Comparison of ENCODE assay signal across 12 mouse cellular contexts in genomic region chr5:33706350-33706629, GRCm38 (mm10). TPM values are rescaled to one million over a fixed set of nuclear protein-coding genes. Genes with fewer than 3 reads are reported as not detected.
DNase-seq lines count a peak whose midpoint lies in the region; ATAC-seq lines count a peak whose summit lies in the region.
"Had no signal": no experiment of that assay in that cellular context is flagged by ENCODE, and none has a peak within 500 bp of the region (broad histone marks: within the 10 kb centered on the region; RNA-seq: fewer than 3 reads in every experiment).

No protein-coding gene starts in this region.

- H3K4me1 ChIP-seq in kidney, embryonic 16.5 days (ENCODE audit: insufficient read depth, low read length) = peaks cover 32% of the 10 kb centered on the region
- H3K4me1 ChIP-seq in forebrain, embryonic 12.5 days = peaks cover 55% of the 10 kb centered on the region
- peaks cover 31% of the 10 kb centered on the region for H3K4me1 ChIP-seq in limb, embryonic 10.5 days

- no peak for DNase-seq in kidney, postnatal 10 days
- peak; percentile 35 for DNase-seq in 416B (ENCODE audit: low read depth)
- no peak for DNase-seq in limb, embryonic 10.5 days (ENCODE audit: low spot score)
- DNase-seq in thymus, postnatal 25 days = no peak
- DNase-seq in thymus, adult 18-20 months = no peak
- DNase-seq in right cerebral cortex, postnatal 14 days = no peak
- DNase-seq: cerebellum, postnatal 36 days; thymus, adult 2 months had no signal

- no peaks in the 10 kb centered on the region for H3K9me3 ChIP-seq in kidney, embryonic 16.5 days (ENCODE audit: low read length)
- H3K9me3 ChIP-seq in forebrain, embryonic 12.5 days = no peaks in the 10 kb centered on the region
- no peaks in the 10 kb centered on the region for H3K9me3 ChIP-seq in limb, embryonic 10.5 days (replicated peaks)
- H3K9me3 ChIP-seq: heart, embryonic 15.5 days had no signal

- no peaks in the 10 kb centered on the region for H3K27me3 ChIP-seq in kidney, embryonic 16.5 days (ENCODE audit: insufficient read depth, low read length)
- H3K27me3 ChIP-seq in forebrain, embryonic 12.5 days = peaks cover 43% of the 10 kb centered on the region
- peaks cover 15% of the 10 kb centered on the region for H3K27me3 ChIP-seq in limb, embryonic 10.5 days (ENCODE audit: low read depth, poor library complexity, severe bottlenecking)
- H3K27me3 ChIP-seq: heart, embryonic 15.5 days had no signal

- H3K4me3 ChIP-seq in kidney, embryonic 16.5 days (ENCODE audit: low read length) = no peak overlapping the region
- no peak overlapping the region for H3K4me3 ChIP-seq in forebrain, embryonic 12.5 days (replicated peaks)
- H3K4me3 ChIP-seq in limb, embryonic 10.5 days = no peak overlapping the region
- H3K4me3 ChIP-seq: heart, embryonic 15.5 days had no signal

- ATAC-seq in kidney, embryonic 16.5 days (ENCODE audit: low FRiP score, low TSS enrichment) = no peak
- ATAC-seq in forebrain, embryonic 12.5 days (ENCODE audit: low FRiP score) = no peak
- ATAC-seq: CD4-positive, CD25-positive, alpha-beta regulatory T cell, adult 4 months had no signal

- H3K27ac ChIP-seq in kidney, embryonic 16.5 days (ENCODE audit: low read length) = peak overlapping the region; percentile 29; the same call in 1 of the 2 replicates
- peak overlapping the region; percentile 86 for H3K27ac ChIP-seq in forebrain, embryonic 12.5 days
- H3K27ac ChIP-seq in limb, embryonic 10.5 days = 0 out of 2 replicates have a peak overlapping the region, but pooled peaks have one; percentile 21

- no peak overlapping the region for H3K9ac ChIP-seq in kidney, embryonic 16.5 days (replicated peaks; ENCODE audit: low read length)
- H3K9ac ChIP-seq in forebrain, embryonic 12.5 days = 0 out of 2 replicates have a peak overlapping the region, but pooled peaks have one; percentile 25
- H3K9ac ChIP-seq: heart, embryonic 15.5 days had no signal

- 90% methylated on average over 1 of the region's 1 CpGs for WGBS in kidney, embryonic 16.5 days
- 83% methylated on average over 1 of the region's 1 CpGs for WGBS in forebrain, embryonic 12.5 days
- 86% methylated on average over 1 of the region's 1 CpGs for WGBS in limb, embryonic 10.5 days

- H3K4me2 ChIP-seq in kidney, embryonic 16.5 days (replicated peaks; ENCODE audit: low read depth, low read length) = no peak overlapping the region
- H3K4me2 ChIP-seq in forebrain, embryonic 12.5 days = peak overlapping the region; percentile 25; the same call in 1 of the 2 replicates
- H3K4me2 ChIP-seq: heart, embryonic 15.5 days had no signal

- no peaks in the 10 kb centered on the region for H3K36me3 ChIP-seq in kidney, embryonic 16.5 days (ENCODE audit: insufficient read depth, low read length)
- H3K36me3 ChIP-seq in forebrain, embryonic 12.5 days (replicated peaks) = no peaks in the 10 kb centered on the region
- H3K36me3 ChIP-seq in limb, embryonic 10.5 days = no peaks in the 10 kb centered on the region
- H3K36me3 ChIP-seq: heart, embryonic 15.5 days had no signal

RNA-seq across cellular contexts. Expression of gene Fgfr3, which starts 15.2 kb away (rescaled TPM):
- polyA plus RNA-seq in kidney, embryonic 16.5 days (2015; fragmentation: Nextera tagmentation; extraction: Ambion mirVana) = 19.1 and 21.9 TPM in 2 replicates
- polyA plus RNA-seq in forebrain, embryonic 12.5 days (2016; fragmentation: Nextera tagmentation; extraction: Ambion mirVana) = 83.6 and 111 TPM in 2 replicates
- polyA plus RNA-seq in limb, embryonic 10.5 days (2016; fragmentation: Nextera tagmentation; extraction: Ambion mirVana) = 4.9 and 10.5 TPM in 2 replicates
- polyA plus RNA-seq: CD4-positive, CD25-positive, alpha-beta regulatory T cell, adult 4 months had no signal

RNA-seq across cellular contexts. Expression of gene Tmem129, which starts 48.1 kb away (rescaled TPM):
- 48.5 and 50.8 TPM in 2 replicates for polyA plus RNA-seq in kidney, embryonic 16.5 days (2015; fragmentation: Nextera tagmentation; extraction: Ambion mirVana)
- 34.6 and 39.6 TPM in 2 replicates for polyA plus RNA-seq in forebrain, embryonic 12.5 days (2016; fragmentation: Nextera tagmentation; extraction: Ambion mirVana)
- 40.5 and 47.2 TPM in 2 replicates for polyA plus RNA-seq in limb, embryonic 10.5 days (2016; fragmentation: Nextera tagmentation; extraction: Ambion mirVana)

RNA-seq across cellular contexts. Expression of gene Tacc3, which starts 48.4 kb away (rescaled TPM):
- polyA plus RNA-seq in kidney, embryonic 16.5 days (2015; fragmentation: Nextera tagmentation; extraction: Ambion mirVana) = 186 and 192 TPM in 2 replicates
- 265 and 272 TPM in 2 replicates for polyA plus RNA-seq in forebrain, embryonic 12.5 days (2016; fragmentation: Nextera tagmentation; extraction: Ambion mirVana)
- polyA plus RNA-seq in limb, embryonic 10.5 days (2016; fragmentation: Nextera tagmentation; extraction: Ambion mirVana) = 323 and 325 TPM in 2 replicates

RNA-seq across cellular contexts. Expression of gene Slbp, which starts 53.9 kb away (rescaled TPM):
- polyA plus RNA-seq in kidney, embryonic 16.5 days (2015; fragmentation: Nextera tagmentation; extraction: Ambion mirVana) = 227 and 228 TPM in 2 replicates
- polyA plus RNA-seq in forebrain, embryonic 12.5 days (2016; fragmentation: Nextera tagmentation; extraction: Ambion mirVana) = 265 and 268 TPM in 2 replicates
- 340 and 345 TPM in 2 replicates for polyA plus RNA-seq in limb, embryonic 10.5 days (2016; fragmentation: Nextera tagmentation; extraction: Ambion mirVana)

Comparison
In these comparisons a context has a peak if more than half of its experiments do, and no peak if none do; other contexts are left out.
1. H3K27ac ChIP-seq: peak in every context shown above with its lines; median percentile 86 in forebrain, embryonic 12.5 days; 29 in kidney, embryonic 16.5 days; 21 in limb, embryonic 10.5 days.